Mouse (Mus musculus) right cerebral cortex, postnatal 4 days (tissue): ENCODE data around the gene Fyb2.

Source experiments
- DNase-seq: peaks from one replicate; pipeline ENCODE4 v3.0.0-alpha.2; 2022

The Fyb2 gene

GRCm38 (mm10) chr4:105016006-105016613 lies 102.9 kb downstream of the Fyb2 start:
- no peak for DNase-seq

GRCm38 (mm10) chr4:105027278-105027677 lies 114.0 kb downstream of the Fyb2 start:
- no peak for DNase-seq

- DNase-seq: no peak
These were observed 117.8 kb downstream of the Fyb2 start for GRCm38 (mm10) chr4:105031104-105031503.

GRCm38 (mm10) chr4:105033153-105033552 lies 119.9 kb downstream of the Fyb2 start:
- DNase-seq: peak; percentile 17

- DNase-seq: no peak
These were observed 121.0 kb downstream of the Fyb2 start for GRCm38 (mm10) chr4:105034259-105034658.

- no peak for DNase-seq
These were observed 136.8 kb downstream of the Fyb2 start for GRCm38 (mm10) chr4:105050041-105050440.

GRCm38 (mm10) chr4:105051291-105051690 lies 138.0 kb downstream of the Fyb2 start:
- DNase-seq: no peak
